Mouse (Mus musculus) liver, adult (tissue): ENCODE results near the gene Gm28042.

Source experiments
- GATA4 ChIP-seq: IDR thresholded peaks from 2 replicates; pipeline ENCODE4 v1.6.1; 2014; ENCODE audit warnings: mild to moderate bottlenecking, low read length; ENCODE audit not compliant: insufficient replicate concordance

The Gm28042 gene

GRCm38 (mm10) chr2:120026984-120027949 is at the start of gene Gm28042, which contains the start of gene Jmjd7:
Gene Gm28042, plus strand, starts transcription at chr2:120027493.
Gene Jmjd7, plus strand, starts transcription at chr2:120027483.
- no peak for TF ChIP-seq GATA4

DNA sequence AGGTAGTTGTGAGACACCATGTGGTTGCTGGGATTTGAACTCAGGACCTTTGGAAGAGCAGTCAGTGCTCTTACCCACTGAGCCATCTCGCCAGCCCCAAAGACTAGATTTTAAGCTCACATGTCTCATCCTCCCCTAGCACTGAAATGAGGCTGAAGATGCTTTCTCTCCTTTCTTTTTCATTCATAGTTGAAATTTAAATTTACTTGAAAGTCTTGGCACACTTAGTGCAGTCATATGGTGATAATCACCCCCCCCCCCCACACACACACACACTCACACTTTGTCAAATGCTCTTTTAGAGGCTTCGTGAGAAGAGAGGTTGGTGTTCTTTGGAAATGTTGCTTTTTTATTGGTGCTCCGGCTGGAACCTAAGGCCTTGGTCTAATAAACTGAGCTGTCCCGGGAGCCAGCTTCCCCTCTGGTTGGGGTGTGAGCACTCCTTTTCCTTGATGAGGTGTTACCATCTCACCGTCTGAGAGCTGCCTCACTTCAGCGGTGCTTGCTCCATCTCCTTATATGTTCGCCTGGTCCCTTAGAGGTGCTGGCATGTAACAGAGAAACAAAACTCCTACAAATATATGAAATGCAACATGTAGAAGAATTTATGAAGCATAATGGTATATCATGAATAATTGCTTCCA is 46.8 kb upstream of the Gm28042 start:
- no peak for TF ChIP-seq GATA4

GRCm38 (mm10) chr2:119981631-119982030 is 45.7 kb upstream of the Gm28042 start:
- TF ChIP-seq GATA4, result no peak

- TF ChIP-seq GATA4, result no peak
Observed at GRCm38 (mm10) chr2:119985871-119986270, 41.4 kb upstream of the Gm28042 start.

DNA sequence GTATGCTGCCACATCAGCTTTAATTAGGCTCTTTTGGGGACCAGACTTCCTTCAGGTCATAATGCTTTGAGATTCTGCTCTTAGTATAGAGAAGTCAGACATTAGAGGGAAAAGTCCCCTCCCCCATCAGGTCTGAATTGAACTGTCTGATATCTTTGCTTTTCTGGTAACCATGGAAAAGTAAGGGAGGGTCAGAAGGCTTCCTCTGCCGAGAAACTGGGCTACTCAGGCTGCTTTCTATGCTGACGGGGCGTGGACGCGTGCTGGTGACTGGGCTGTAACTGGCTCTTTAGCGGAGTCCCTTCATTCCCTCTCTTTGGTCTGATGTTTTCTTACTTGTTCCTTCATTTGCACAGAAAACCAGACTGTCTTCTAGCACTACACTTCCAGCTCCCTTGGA is 40.9 kb upstream of the Gm28042 start:
- TF ChIP-seq GATA4, result no peak

- TF ChIP-seq GATA4, result no peak
Observed at GRCm38 (mm10) chr2:119987441-119987840, 39.9 kb upstream of the Gm28042 start.

GRCm38 (mm10) chr2:119988952-119989351 is 38.3 kb upstream of the Gm28042 start:
- no peak for TF ChIP-seq GATA4

- no peak for TF ChIP-seq GATA4
Observed at GRCm38 (mm10) chr2:119990881-119991280, 36.4 kb upstream of the Gm28042 start.

GRCm38 (mm10) chr2:119992349-119992748 is 34.9 kb upstream of the Gm28042 start:
- no peak for TF ChIP-seq GATA4

DNA sequence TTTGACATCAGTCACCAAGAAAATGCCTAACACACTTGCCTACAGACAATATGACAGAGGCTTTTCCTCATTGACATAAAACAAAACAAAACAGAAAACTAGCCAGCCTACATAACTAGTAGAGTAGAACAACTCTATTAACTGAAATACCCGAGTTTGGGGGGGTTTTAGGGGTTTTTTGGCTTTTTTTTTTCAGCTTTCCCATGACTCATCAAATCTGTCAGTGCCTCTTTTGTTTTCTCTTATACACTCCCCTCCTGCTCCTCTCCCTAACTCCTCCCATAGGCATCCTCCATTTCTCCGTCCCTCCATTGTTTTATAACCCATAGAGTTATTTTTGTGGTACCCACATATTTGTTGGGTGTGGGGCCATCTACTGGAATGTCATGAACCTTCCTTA is 33.8 kb upstream of the Gm28042 start:
- no peak for TF ChIP-seq GATA4

DNA sequence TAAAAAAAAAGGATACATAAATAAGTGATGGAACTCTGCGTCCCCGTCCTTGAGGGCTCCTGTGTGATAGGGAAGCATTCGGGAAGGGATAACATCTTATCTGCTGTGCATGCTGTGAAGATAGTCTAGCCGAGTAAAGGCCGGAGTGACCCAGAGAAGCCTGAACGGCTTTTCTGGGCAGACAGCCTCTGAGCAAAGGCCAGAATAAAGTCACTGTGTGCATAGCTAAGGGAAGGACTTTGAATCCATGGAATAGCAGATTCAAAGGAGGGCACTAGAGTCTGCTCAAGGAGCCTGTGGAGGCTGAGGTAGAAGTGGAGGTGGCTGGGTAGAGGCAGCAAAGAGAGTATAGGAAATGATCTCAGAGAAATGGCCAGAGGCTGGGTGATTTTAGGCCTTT is 32.5 kb upstream of the Gm28042 start:
- no peak for TF ChIP-seq GATA4

DNA sequence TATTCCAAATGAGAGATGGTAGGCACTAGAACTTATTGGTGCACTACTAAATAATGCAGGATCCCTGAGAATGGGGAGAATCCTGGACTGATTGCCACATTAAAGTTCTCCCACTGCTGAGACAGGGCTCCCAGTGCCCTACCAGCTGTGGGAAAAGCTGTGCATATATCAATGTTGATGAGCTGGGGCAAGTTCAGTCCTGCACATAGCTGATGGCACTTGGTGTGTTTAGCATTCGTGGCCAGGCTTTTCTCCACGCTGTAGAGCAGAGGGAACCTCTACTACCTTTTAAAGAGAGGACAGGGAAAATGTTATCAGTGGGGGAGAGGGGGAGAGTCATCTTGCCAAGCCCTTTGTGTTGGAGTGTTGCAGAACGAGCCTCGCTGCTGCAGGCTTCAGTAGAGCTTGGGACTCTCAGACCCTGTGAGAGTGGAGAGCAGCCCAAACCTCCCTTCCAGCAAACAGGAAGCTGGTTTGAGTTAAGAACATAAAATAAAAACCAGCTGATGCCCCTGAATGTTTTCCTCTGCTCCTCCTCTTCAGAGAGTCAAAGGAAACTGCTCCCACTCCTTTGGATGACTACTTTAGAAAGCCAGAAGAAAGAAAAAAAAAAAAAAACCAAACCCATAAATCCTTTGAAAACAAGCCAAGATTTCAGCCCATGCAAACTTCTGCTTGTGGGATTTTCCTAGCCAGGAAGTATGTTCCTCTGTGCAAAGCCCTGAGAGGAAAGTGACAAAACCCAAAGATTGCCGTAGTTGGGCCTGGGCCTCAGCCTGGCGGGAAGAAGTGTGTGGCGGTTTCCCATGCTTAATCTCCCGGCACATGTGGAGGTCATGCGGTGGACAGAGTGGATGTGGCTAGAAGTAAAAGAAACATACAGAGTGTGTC is 31.7 kb upstream of the Gm28042 start:
- no peak; the same call in 1 of the 2 replicates for TF ChIP-seq GATA4

DNA sequence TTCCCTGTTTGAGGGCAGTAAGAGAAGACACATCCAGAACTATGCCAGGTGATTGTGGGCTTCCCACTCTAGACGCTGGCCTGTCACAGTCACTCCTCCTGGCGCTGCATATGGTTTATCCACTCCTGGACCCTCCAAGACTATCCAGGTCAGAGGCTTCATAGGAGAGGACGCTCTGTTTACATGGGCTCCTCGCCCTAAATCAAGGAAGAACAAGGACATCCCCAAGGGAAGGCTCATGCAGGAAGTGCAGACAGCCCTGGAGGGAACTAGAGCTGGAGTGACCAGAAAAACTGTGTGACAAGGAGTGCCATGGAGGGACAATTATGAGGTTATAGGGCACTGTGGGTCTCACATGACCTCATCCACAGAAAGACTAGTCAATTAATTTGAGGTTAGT is 29.9 kb upstream of the Gm28042 start:
- TF ChIP-seq GATA4, result no peak

DNA sequence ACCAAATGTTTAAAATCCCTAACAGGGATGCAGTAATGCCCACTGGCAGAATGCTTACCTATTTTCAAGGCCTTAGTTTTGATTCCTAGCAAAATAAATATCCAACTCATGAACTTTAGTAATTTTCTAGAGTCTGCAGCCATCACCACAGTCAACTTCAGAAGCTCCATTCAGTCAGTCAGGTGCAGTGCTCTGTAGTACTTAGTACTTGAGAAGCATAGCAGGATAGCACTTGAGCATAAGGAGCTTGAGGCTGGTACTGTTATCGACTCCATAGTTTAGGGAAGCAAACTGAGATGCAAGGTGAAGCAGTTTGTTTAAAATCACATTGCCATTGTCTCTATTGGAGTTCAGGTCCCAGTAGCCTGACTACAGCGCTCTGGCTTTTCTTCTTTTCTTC is 27.6 kb upstream of the Gm28042 start:
- TF ChIP-seq GATA4, result no peak
